Mouse (Mus musculus) hindbrain, embryonic 15.5 days (tissue): ENCODE measurements around the gene Ano4. TPM values are rescaled to one million over a fixed set of nuclear protein-coding genes. Genes with fewer than 3 reads are reported as not detected.
A peak's percentile ranks its signal among the peaks of the same experiment; 100 is the strongest.

Source experiments
- ATAC-seq: fragments of 200-750 bp; cut with Nextera tagmentation; 2 replicates; pipeline ENCODE4 v1.8.0; 2017; ENCODE audit warnings: low read depth, moderate number of reproducible peaks, moderate TSS enrichment; ENCODE audit not compliant: low FRiP score
- H3K27ac ChIP-seq: fragments of 300-500 bp; sonication (generic); replicated peaks from 2 replicates; pipeline ENCODE4 v1.5.1; 2015; ENCODE audit warnings: mild to moderate bottlenecking, inconsistent platforms
- H3K27me3 ChIP-seq: fragments of 300-500 bp; sonication (generic); 2 replicates; pipeline ENCODE4 v1.6.1; 2015; ENCODE audit warnings: control low read depth, inconsistent platforms
- H3K36me3 ChIP-seq: fragments of 300-500 bp; sonication (generic); 2 replicates; pipeline ENCODE4 v1.6.1; 2015; ENCODE audit warnings: control low read depth, inconsistent platforms
- H3K4me1 ChIP-seq: fragments of 300-500 bp; sonication (generic); replicated peaks from 2 replicates; pipeline ENCODE4 v1.6.1; 2015; ENCODE audit warnings: control low read depth, inconsistent platforms
- H3K4me2 ChIP-seq: fragments of 300-500 bp; sonication (generic); 2 replicates; pipeline ENCODE4 v1.6.1; 2015; ENCODE audit warnings: moderate library complexity, mild to moderate bottlenecking, inconsistent platforms
- H3K4me3 ChIP-seq: fragments of 300-500 bp; sonication (generic); 2 replicates; pipeline ENCODE4 v1.5.1; 2015; ENCODE audit warnings: mild to moderate bottlenecking, inconsistent platforms
- H3K9ac ChIP-seq: fragments of 300-500 bp; sonication (generic); 2 replicates; pipeline ENCODE4 v1.6.1; 2015; ENCODE audit warnings: inconsistent platforms
- H3K9me3 ChIP-seq: fragments of 300-500 bp; sonication (generic); 2 replicates; pipeline ENCODE4 v1.6.1; 2016; ENCODE audit warnings: control low read depth, inconsistent platforms
- WGBS: fragments of 180-500 bp; shearing (Covaris S2); methylation state at CpG from one replicate; pipeline ENCODE4 v1.1.7; 2015; 5-methylcytosine and 5-hydroxymethylcytosine counted together
- polyA plus RNA-seq: library from polyadenylated mRNA; unstranded; fragments of >200 nt; fragmentation: Nextera tagmentation; extraction: Ambion mirVana; gene quantifications from 2 replicates; pipeline ENCODE4 v1.2.1, GENCODE M21; 2015

Ano4 gene
- polyA plus RNA-seq, 1 experiment from 2014 or later = 10.1 TPM

GRCm38 (mm10) chr10:89216078-89216477 lies 128.5 kb downstream of the Ano4 start:
- no peaks in the 10 kb centered on the region for H3K4me1 ChIP-seq
- H3K9me3 ChIP-seq = no peaks in the 10 kb centered on the region
- no peak overlapping the region for H3K4me3 ChIP-seq
- H3K27ac ChIP-seq = no peak overlapping the region
- 61% methylated on average over 6 of the region's 6 CpGs for WGBS
- peak; percentile 27; the same call in 1 of the 2 replicates for ATAC-seq
- no peak overlapping the region for H3K4me2 ChIP-seq
- no peaks in the 10 kb centered on the region for H3K36me3 ChIP-seq
- no peak overlapping the region for H3K9ac ChIP-seq
- no peaks in the 10 kb centered on the region for H3K27me3 ChIP-seq

GRCm38 (mm10) chr10:89205858-89206257 lies 138.7 kb downstream of the Ano4 start:
- H3K9ac ChIP-seq = no peak overlapping the region
- 44% methylated on average over 2 of the region's 2 CpGs for WGBS
- H3K4me3 ChIP-seq = no peak overlapping the region
- H3K27ac ChIP-seq = no peak overlapping the region
- ATAC-seq = no peak
- no peaks in the 10 kb centered on the region for H3K27me3 ChIP-seq
- H3K36me3 ChIP-seq = no peaks in the 10 kb centered on the region
- H3K4me2 ChIP-seq = no peak overlapping the region
- H3K9me3 ChIP-seq = no peaks in the 10 kb centered on the region
- H3K4me1 ChIP-seq = no peaks in the 10 kb centered on the region

GRCm38 (mm10) chr10:89196444-89196843 lies 148.1 kb downstream of the Ano4 start:
- no peaks in the 10 kb centered on the region for H3K9me3 ChIP-seq
- no peaks in the 10 kb centered on the region for H3K36me3 ChIP-seq
- no peak overlapping the region for H3K4me2 ChIP-seq
- no peak overlapping the region for H3K27ac ChIP-seq
- no peak overlapping the region for H3K9ac ChIP-seq
- no peak for ATAC-seq
- 92% methylated on average over 10 of the region's 10 CpGs for WGBS
- no peaks in the 10 kb centered on the region for H3K27me3 ChIP-seq
- H3K4me1 ChIP-seq = no peaks in the 10 kb centered on the region
- H3K4me3 ChIP-seq = no peak overlapping the region

GRCm38 (mm10) chr10:89195068-89195467 lies 149.5 kb downstream of the Ano4 start:
- Histone ChIP-seq H3K36me3 (no peaks in the 10 kb centered on the region), H3K9ac (no peak overlapping the region), H3K9me3 (no peaks in the 10 kb centered on the region), H3K4me3 (no peak overlapping the region), H3K4me1 (no peaks in the 10 kb centered on the region), H3K4me2 (no peak overlapping the region), H3K27me3 (no peaks in the 10 kb centered on the region), H3K27ac (no peak overlapping the region)
- 76% methylated on average over 3 of the region's 3 CpGs for WGBS
- ATAC-seq = no peak

GRCm38 (mm10) chr10:89194440-89194839 lies 150.1 kb downstream of the Ano4 start:
- 81% methylated on average over 7 of the region's 7 CpGs for WGBS
- no peaks in the 10 kb centered on the region for H3K9me3 ChIP-seq
- ATAC-seq = no peak
- no peak overlapping the region for H3K27ac ChIP-seq
- H3K4me3 ChIP-seq = no peak overlapping the region
- H3K27me3 ChIP-seq = no peaks in the 10 kb centered on the region
- no peak overlapping the region for H3K9ac ChIP-seq
- H3K4me2 ChIP-seq = no peak overlapping the region
- no peaks in the 10 kb centered on the region for H3K36me3 ChIP-seq
- H3K4me1 ChIP-seq = no peaks in the 10 kb centered on the region

GRCm38 (mm10) chr10:89177921-89178320 lies 166.6 kb downstream of the Ano4 start:
- H3K4me3 ChIP-seq = no peak overlapping the region
- H3K27ac ChIP-seq = no peak overlapping the region
- H3K27me3 ChIP-seq = no peaks in the 10 kb centered on the region
- no peaks in the 10 kb centered on the region for H3K9me3 ChIP-seq
- 88% methylated on average over 4 of the region's 4 CpGs for WGBS
- H3K4me2 ChIP-seq = no peak overlapping the region
- H3K4me1 ChIP-seq = no peaks in the 10 kb centered on the region
- H3K9ac ChIP-seq = no peak overlapping the region
- H3K36me3 ChIP-seq = no peaks in the 10 kb centered on the region
- no peak for ATAC-seq

- no peak for ATAC-seq
- Histone ChIP-seq H3K9me3 (no peaks in the 10 kb centered on the region), H3K4me3 (no peak overlapping the region), H3K4me2 (no peak overlapping the region), H3K9ac (no peak overlapping the region), H3K36me3 (no peaks in the 10 kb centered on the region), H3K27me3 (no peaks in the 10 kb centered on the region), H3K4me1 (no peaks in the 10 kb centered on the region), H3K27ac (no peak overlapping the region)
- WGBS = 96% methylated on average over 1 of the region's 1 CpGs
Measured at GRCm38 (mm10) chr10:89164533-89164932, 180.0 kb downstream of the Ano4 start.

GRCm38 (mm10) chr10:89155502-89155901 lies 189.1 kb downstream of the Ano4 start:
- Histone ChIP-seq H3K4me1 (no peaks in the 10 kb centered on the region), H3K27ac (no peak overlapping the region), H3K36me3 (no peaks in the 10 kb centered on the region), H3K9me3 (no peaks in the 10 kb centered on the region), H3K4me3 (no peak overlapping the region), H3K27me3 (no peaks in the 10 kb centered on the region), H3K9ac (no peak overlapping the region), H3K4me2 (no peak overlapping the region)
- no peak for ATAC-seq
- WGBS = 76% methylated on average over 2 of the region's 2 CpGs

GRCm38 (mm10) chr10:89154797-89155465 lies 189.6 kb downstream of the Ano4 start:
- no peaks in the 10 kb centered on the region for H3K4me1 ChIP-seq
- H3K27ac ChIP-seq = no peak overlapping the region
- no peak overlapping the region for H3K4me3 ChIP-seq
- 77% methylated on average over 2 of the region's 2 CpGs for WGBS
- no peak overlapping the region for H3K9ac ChIP-seq
- H3K27me3 ChIP-seq = no peaks in the 10 kb centered on the region
- no peaks in the 10 kb centered on the region for H3K9me3 ChIP-seq
- ATAC-seq = no peak
- no peak overlapping the region for H3K4me2 ChIP-seq
- H3K36me3 ChIP-seq = no peaks in the 10 kb centered on the region

GRCm38 (mm10) chr10:89149166-89149565 lies 195.4 kb downstream of the Ano4 start:
- Histone ChIP-seq H3K9ac (no peak overlapping the region), H3K4me2 (no peak overlapping the region), H3K4me3 (no peak overlapping the region), H3K27ac (no peak overlapping the region), H3K4me1 (no peaks in the 10 kb centered on the region), H3K27me3 (no peaks in the 10 kb centered on the region), H3K36me3 (no peaks in the 10 kb centered on the region), H3K9me3 (no peaks in the 10 kb centered on the region)
- 89% methylated on average over 11 of the region's 11 CpGs for WGBS
- ATAC-seq = no peak

- WGBS = 59% methylated on average over 6 of the region's 6 CpGs
- H3K9me3 ChIP-seq = no peaks in the 10 kb centered on the region
- no peaks in the 10 kb centered on the region for H3K27me3 ChIP-seq
- 0 out of 2 replicates have a peak, but pooled peaks cover 3% of the 10 kb centered on the region for H3K4me1 ChIP-seq
- ATAC-seq = no peak
- H3K9ac ChIP-seq = no peak overlapping the region
- no peak overlapping the region for H3K4me3 ChIP-seq
- no peaks in the 10 kb centered on the region for H3K36me3 ChIP-seq
- no peak overlapping the region for H3K27ac ChIP-seq
- H3K4me2 ChIP-seq = no peak overlapping the region
Measured at GRCm38 (mm10) chr10:89121391-89121790, 223.2 kb downstream of the Ano4 start.

- ATAC-seq = no peak
- Histone ChIP-seq H3K4me3 (no peak overlapping the region), H3K27ac (no peak overlapping the region), H3K9me3 (no peaks in the 10 kb centered on the region), H3K36me3 (no peaks in the 10 kb centered on the region), H3K4me2 (no peak overlapping the region), H3K9ac (no peak overlapping the region), H3K27me3 (no peaks in the 10 kb centered on the region), H3K4me1 (peaks cover 6% of the 10 kb centered on the region; the same call in 1 of the 2 replicates)
- 86% methylated on average over 6 of the region's 6 CpGs for WGBS
Measured at GRCm38 (mm10) chr10:89114381-89114780, 230.2 kb downstream of the Ano4 start.

GRCm38 (mm10) chr10:89111466-89111865 lies 233.1 kb downstream of the Ano4 start:
- Histone ChIP-seq H3K4me3 (no peak overlapping the region), H3K9ac (no peak overlapping the region), H3K27ac (0 out of 2 replicates have a peak overlapping the region, but pooled peaks have one; percentile 14), H3K4me1 (peaks cover 6% of the 10 kb centered on the region; the same call in 1 of the 2 replicates), H3K27me3 (no peaks in the 10 kb centered on the region), H3K4me2 (no peak overlapping the region), H3K9me3 (no peaks in the 10 kb centered on the region), H3K36me3 (no peaks in the 10 kb centered on the region)
- ATAC-seq = no peak
- 74% methylated on average over 2 of the region's 2 CpGs for WGBS
